Mouse (Mus musculus) neural tube, embryonic 11.5 days (tissue): ENCODE measurements around the gene Map3k19. TPM values are rescaled to one million over a fixed set of nuclear protein-coding genes. Genes with fewer than 3 reads are reported as not detected.
A peak's percentile ranks its signal among the peaks of the same experiment; 100 is the strongest.

Source experiments
- ATAC-seq: fragments of 200-750 bp; cut with Nextera tagmentation; 2 replicates; pipeline ENCODE4 v1.8.0; 2017; ENCODE audit warnings: moderate number of reproducible peaks, mild to moderate bottlenecking, moderate TSS enrichment, moderate library complexity; ENCODE audit not compliant: insufficient read depth, low FRiP score, low TSS enrichment
- DNase-seq: peaks from one replicate; pipeline ENCODE4 v3.0.0-alpha.2; 2015; ENCODE audit warnings: low spot score
- H3K27ac ChIP-seq: fragments of 300-500 bp; sonication (generic); 2 replicates; pipeline ENCODE4 v1.5.1; 2014; ENCODE audit warnings: low read depth, mild to moderate bottlenecking, low read length
- H3K27me3 ChIP-seq: fragments of 300-500 bp; sonication (generic); 2 replicates; pipeline ENCODE4 v1.6.1; 2014; ENCODE audit warnings: mild to moderate bottlenecking, low read length, mixed read lengths; ENCODE audit not compliant: control insufficient read depth, insufficient read depth
- H3K36me3 ChIP-seq: fragments of 300-500 bp; sonication (generic); 2 replicates; pipeline ENCODE4 v1.6.1; 2014; ENCODE audit warnings: mild to moderate bottlenecking, low read length, moderate library complexity, mixed read lengths; ENCODE audit not compliant: control insufficient read depth, insufficient read depth
- H3K4me1 ChIP-seq: fragments of 300-500 bp; sonication (generic); 2 replicates; pipeline ENCODE4 v1.6.1; 2014; ENCODE audit warnings: low read length, mixed read lengths; ENCODE audit not compliant: control insufficient read depth, insufficient read depth
- H3K4me2 ChIP-seq: fragments of 300-500 bp; sonication (generic); 2 replicates; pipeline ENCODE4 v1.6.1; 2014; ENCODE audit warnings: low read depth, mild to moderate bottlenecking, moderate library complexity
- H3K4me3 ChIP-seq: fragments of 300-500 bp; sonication (generic); 2 replicates; pipeline ENCODE4 v1.5.1; 2014; ENCODE audit warnings: low read depth, low read length
- H3K9ac ChIP-seq: fragments of 300-500 bp; sonication (generic); 2 replicates; pipeline ENCODE4 v1.6.1; 2014; ENCODE audit warnings: mild to moderate bottlenecking, low read length
- H3K9me3 ChIP-seq: fragments of 300-500 bp; sonication (generic); 2 replicates; pipeline ENCODE4 v1.6.1; 2016; ENCODE audit warnings: low read length; ENCODE audit not compliant: control insufficient read depth
- WGBS: fragments of 180-500 bp; shearing (Covaris S2); extraction: QIAGEN DNeasy Blood & Tissue Kit; methylation state at CpG from one replicate; pipeline ENCODE4 v1.1.7; 2014; 5-methylcytosine and 5-hydroxymethylcytosine counted together
- polyA plus RNA-seq: library from polyadenylated mRNA; unstranded; fragments of >200 nt; fragmentation: Nextera tagmentation; extraction: Ambion mirVana; gene quantifications from 2 replicates; pipeline ENCODE4 v1.2.1, GENCODE M21; 2014

Map3k19 gene
- polyA plus RNA-seq, 1 experiment from 2014 or later: not detected

- Histone ChIP-seq H3K9ac (no peak overlapping the region), H3K27me3 (no peaks in the 10 kb centered on the region), H3K36me3 (no peaks in the 10 kb centered on the region), H3K4me1 (no peaks in the 10 kb centered on the region), H3K9me3 (no peaks in the 10 kb centered on the region), H3K4me2 (no peak overlapping the region), H3K4me3 (no peak overlapping the region), H3K27ac (no peak overlapping the region)
- 82% methylated on average over 1 of the region's 1 CpGs for WGBS
- no peak for DNase-seq
- no peak for ATAC-seq
Observed at GRCm38 (mm10) chr1:127785882-127786281, 68.9 kb downstream of the Map3k19 start.

GRCm38 (mm10) chr1:127783862-127784261 lies 71.0 kb downstream of the Map3k19 start:
- no peak overlapping the region for H3K9ac ChIP-seq
- H3K4me3 ChIP-seq: no peak overlapping the region
- 0 out of 2 replicates have a peak, but pooled peaks cover 4% of the 10 kb centered on the region for H3K4me1 ChIP-seq
- no peaks in the 10 kb centered on the region for H3K27me3 ChIP-seq
- no peaks in the 10 kb centered on the region for H3K9me3 ChIP-seq
- ATAC-seq: no peak
- H3K36me3 ChIP-seq: no peaks in the 10 kb centered on the region
- no peak overlapping the region for H3K4me2 ChIP-seq
- no peak overlapping the region for H3K27ac ChIP-seq
- no peak for DNase-seq

- ATAC-seq (no peak), DNase-seq (no peak)
- Histone ChIP-seq H3K9me3 (no peaks in the 10 kb centered on the region), H3K36me3 (no peaks in the 10 kb centered on the region), H3K4me2 (no peak overlapping the region), H3K9ac (no peak overlapping the region), H3K27me3 (no peaks in the 10 kb centered on the region), H3K4me1 (0 out of 2 replicates have a peak, but pooled peaks cover 4% of the 10 kb centered on the region), H3K27ac (no peak overlapping the region), H3K4me3 (no peak overlapping the region)
- WGBS: 56% methylated on average over 2 of the region's 2 CpGs
Observed at GRCm38 (mm10) chr1:127780849-127781248, 74.0 kb downstream of the Map3k19 start.

GRCm38 (mm10) chr1:127780142-127780541 lies 74.7 kb downstream of the Map3k19 start:
- no peak overlapping the region for H3K9ac ChIP-seq
- H3K4me1 ChIP-seq: peaks cover 8% of the 10 kb centered on the region
- H3K27me3 ChIP-seq: no peaks in the 10 kb centered on the region
- 11% methylated on average over 3 of the region's 3 CpGs for WGBS
- no peaks in the 10 kb centered on the region for H3K36me3 ChIP-seq
- H3K4me2 ChIP-seq: no peak overlapping the region
- no peaks in the 10 kb centered on the region for H3K9me3 ChIP-seq
- no peak for ATAC-seq
- no peak overlapping the region for H3K27ac ChIP-seq
- no peak for DNase-seq
- no peak overlapping the region for H3K4me3 ChIP-seq

GRCm38 (mm10) chr1:127778611-127779010 lies 76.2 kb downstream of the Map3k19 start:
- Histone ChIP-seq H3K9ac (no peak overlapping the region), H3K27ac (no peak overlapping the region), H3K4me2 (no peak overlapping the region), H3K4me3 (no peak overlapping the region), H3K9me3 (no peaks in the 10 kb centered on the region), H3K36me3 (no peaks in the 10 kb centered on the region), H3K4me1 (peaks cover 8% of the 10 kb centered on the region), H3K27me3 (no peaks in the 10 kb centered on the region)
- DNase-seq (no peak), ATAC-seq (no peak)
- WGBS: 90% methylated on average over 3 of the region's 3 CpGs

- H3K9ac ChIP-seq: no peak overlapping the region
- WGBS: 69% methylated on average over 6 of the region's 6 CpGs
- DNase-seq: no peak
Observed at GRCm38 (mm10) chr1:127776246-127776645, 78.6 kb downstream of the Map3k19 start.

GRCm38 (mm10) chr1:127775206-127775720 lies 79.6 kb downstream of the Map3k19 start:
- no peaks in the 10 kb centered on the region for H3K36me3 ChIP-seq
- H3K9me3 ChIP-seq: no peaks in the 10 kb centered on the region
- peak overlapping the region; percentile 93 for H3K4me3 ChIP-seq
- ATAC-seq (no peak), DNase-seq (no peak)
- peak overlapping the region; percentile 74 for H3K4me2 ChIP-seq
- H3K27ac ChIP-seq: no peak overlapping the region
- peak overlapping the region; percentile 86 for H3K9ac ChIP-seq
- 14% methylated on average over 10 of the region's 10 CpGs for WGBS
- H3K27me3 ChIP-seq: no peaks in the 10 kb centered on the region
- H3K4me1 ChIP-seq: peaks cover 8% of the 10 kb centered on the region

More at GRCm38 (mm10) chr1:127776246-127776645, 78.6 kb downstream of the Map3k19 start:
- H3K4me1 ChIP-seq: peaks cover 8% of the 10 kb centered on the region
- H3K36me3 ChIP-seq: no peaks in the 10 kb centered on the region
- no peak for ATAC-seq
- no peak overlapping the region for H3K27ac ChIP-seq
- 0 out of 2 replicates have a peak overlapping the region, but pooled peaks have one; percentile 15 for H3K4me2 ChIP-seq
- H3K4me3 ChIP-seq: no peak overlapping the region; the same call in 1 of the 2 replicates
- H3K27me3 ChIP-seq: no peaks in the 10 kb centered on the region
- no peaks in the 10 kb centered on the region for H3K9me3 ChIP-seq

- WGBS: under 1% methylated on average over 31 of the region's 31 CpGs
- H3K9ac ChIP-seq: peak overlapping the region; percentile 86
- H3K27me3 ChIP-seq: no peaks in the 10 kb centered on the region
- H3K36me3 ChIP-seq: no peaks in the 10 kb centered on the region
- H3K4me1 ChIP-seq: peaks cover 4% of the 10 kb centered on the region
- peak overlapping the region; percentile 93 for H3K4me3 ChIP-seq
- peak overlapping the region; percentile 74 for H3K4me2 ChIP-seq
- DNase-seq (no peak), ATAC-seq (peak; percentile 48)
- peak overlapping the region; percentile 90 for H3K27ac ChIP-seq
- H3K9me3 ChIP-seq: no peaks in the 10 kb centered on the region
Observed at GRCm38 (mm10) chr1:127774501-127774880, 80.3 kb downstream of the Map3k19 start.

- DNase-seq: peak; percentile 100
- peak within 1 kb of the TSS; percentile 78 for H3K4me2 ChIP-seq
- ATAC-seq: peak; percentile 97
- no peaks in the 10 kb centered on the region for H3K9me3 ChIP-seq
- H3K4me1 ChIP-seq: peaks cover 3% of the 10 kb centered on the region
- H3K27ac ChIP-seq: peak within 1 kb of the TSS; percentile 90
- H3K9ac ChIP-seq: peak within 1 kb of the TSS; percentile 86
- under 1% methylated on average over 49 of the region's 63 CpGs for whole genome bisulfite sequencing
- peak within 1 kb of the TSS; percentile 93 for H3K4me3 ChIP-seq
- H3K27me3 ChIP-seq: no peaks in the 10 kb centered on the region
- no peaks in the 10 kb centered on the region for H3K36me3 ChIP-seq
Observed at GRCm38 (mm10) chr1:127773803-127774500, 80.9 kb downstream of the Map3k19 start, which contains the start of gene Ccnt2. Gene Ccnt2 (plus strand): TSS chr1:127774164.
